Mouse (Mus musculus) brain, embryonic 14.5 days (tissue): ENCODE measurements around the gene Tbc1d2b.

Experiments used
- CTCF ChIP-seq: fragments of 200-500 bp; IDR thresholded peaks from 2 replicates; pipeline ENCODE4 v1.5.1; 2012; ENCODE audit warnings: inconsistent platforms, mild to moderate bottlenecking, moderate library complexity, borderline replicate concordance; ENCODE audit not compliant: insufficient read depth, insufficient read length; ENCODE audit errors: extremely low read depth
- POLR2A ChIP-seq: fragments of 200-500 bp; IDR thresholded peaks from 2 replicates; pipeline ENCODE4 v1.6.1; 2012; ENCODE audit warnings: mild to moderate bottlenecking, inconsistent platforms, borderline replicate concordance; ENCODE audit not compliant: poor library complexity, insufficient read depth, insufficient read length, severe bottlenecking; ENCODE audit errors: extremely low read depth

DNA sequence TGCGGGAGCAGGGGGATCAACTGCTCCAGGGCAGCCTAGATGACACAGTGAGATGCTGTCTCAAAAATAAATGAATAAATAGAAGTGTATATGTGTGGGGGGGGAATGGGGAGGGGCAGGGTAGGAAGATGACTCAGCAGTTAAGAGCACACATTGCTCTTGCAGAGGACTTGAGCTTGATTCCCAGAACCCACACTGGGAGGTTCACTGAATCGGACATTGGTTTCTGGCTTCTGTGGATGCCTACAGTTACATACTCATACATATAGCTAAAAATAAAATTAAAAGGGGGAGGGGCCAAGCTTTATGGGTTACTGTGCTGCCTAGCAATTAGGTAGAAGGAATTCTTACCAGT lies 43.9 kb downstream of the Tbc1d2b start:
- TF ChIP-seq POLR2A (no peak), CTCF (no peak)
